Mouse (Mus musculus) spleen, embryonic (tissue): ENCODE data around the gene Nostrin.

Experiments used
- CTCF ChIA-PET: fragments of 350-600 bp; sonication (Branson Sonifier 250); formaldehyde crosslinking; loops from one replicate; lab custom pipeline; 2022; lab: Charles Lee

Nostrin gene

GRCm38 (mm10) chr2:69191059-69191458, 55.5 kb downstream of the Nostrin start:
- CTCF ChIA-PET = no interaction called here

GRCm38 (mm10) chr2:69193555-69193954, 58.0 kb downstream of the Nostrin start:
- CTCF ChIA-PET = no interaction called here

- CTCF ChIA-PET = interaction anchor here (0.6 kb wide), 1 partner anchor 15 kb away, joined by 3 read pairs; no protein-coding TSS in a partner anchor
These were observed 69.6 kb downstream of the Nostrin start for GRCm38 (mm10) chr2:69205185-69205584.

- CTCF ChIA-PET = no interaction called here
These were observed 70.3 kb downstream of the Nostrin start, which contains the start of gene Spc25 for GRCm38 (mm10) chr2:69205791-69206351. Spc25 (minus strand) TSS chr2:69206194.

GRCm38 (mm10) chr2:69206523-69206922, 70.9 kb downstream of the Nostrin start:
- CTCF ChIA-PET = no interaction called here

- CTCF ChIA-PET = no interaction called here
These were observed 74.1 kb downstream of the Nostrin start for GRCm38 (mm10) chr2:69209684-69210083.

GRCm38 (mm10) chr2:69210773-69211172, 75.2 kb downstream of the Nostrin start, which contains the start of gene G6pc2:
G6pc2 (plus strand) TSS chr2:69211073.
- CTCF ChIA-PET = no interaction called here

GRCm38 (mm10) chr2:69212652-69213051, 77.1 kb downstream of the Nostrin start:
- CTCF ChIA-PET = no interaction called here

GRCm38 (mm10) chr2:69215242-69215641, 79.6 kb downstream of the Nostrin start:
- CTCF ChIA-PET = no interaction called here

- CTCF ChIA-PET = no interaction called here
These were observed 86.3 kb downstream of the Nostrin start for GRCm38 (mm10) chr2:69221868-69222416.

GRCm38 (mm10) chr2:69222815-69223214, 87.2 kb downstream of the Nostrin start:
- CTCF ChIA-PET = no interaction called here

GRCm38 (mm10) chr2:69224724-69225123, 89.1 kb downstream of the Nostrin start:
- CTCF ChIA-PET = no interaction called here

- CTCF ChIA-PET = no interaction called here
These were observed 91.3 kb downstream of the Nostrin start for GRCm38 (mm10) chr2:69226876-69227275.

GRCm38 (mm10) chr2:69228635-69229034, 93.0 kb downstream of the Nostrin start:
- CTCF ChIA-PET = no interaction called here

- CTCF ChIA-PET = no interaction called here
These were observed 94.5 kb downstream of the Nostrin start for GRCm38 (mm10) chr2:69230137-69230536.

GRCm38 (mm10) chr2:69232101-69232500, 96.5 kb downstream of the Nostrin start:
- CTCF ChIA-PET = no interaction called here

GRCm38 (mm10) chr2:69234976-69235678, 99.5 kb downstream of the Nostrin start:
- CTCF ChIA-PET = no interaction called here
